Mouse (Mus musculus) retina, embryonic 14.5 days (tissue): ENCODE measurements around the gene Mgea5.

ENCODE experiments used
- DNase-seq: peaks from one replicate; pipeline ENCODE4 v3.0.0-alpha.2; 2015; ENCODE audit warnings: low spot score

The Mgea5 gene

DNA sequence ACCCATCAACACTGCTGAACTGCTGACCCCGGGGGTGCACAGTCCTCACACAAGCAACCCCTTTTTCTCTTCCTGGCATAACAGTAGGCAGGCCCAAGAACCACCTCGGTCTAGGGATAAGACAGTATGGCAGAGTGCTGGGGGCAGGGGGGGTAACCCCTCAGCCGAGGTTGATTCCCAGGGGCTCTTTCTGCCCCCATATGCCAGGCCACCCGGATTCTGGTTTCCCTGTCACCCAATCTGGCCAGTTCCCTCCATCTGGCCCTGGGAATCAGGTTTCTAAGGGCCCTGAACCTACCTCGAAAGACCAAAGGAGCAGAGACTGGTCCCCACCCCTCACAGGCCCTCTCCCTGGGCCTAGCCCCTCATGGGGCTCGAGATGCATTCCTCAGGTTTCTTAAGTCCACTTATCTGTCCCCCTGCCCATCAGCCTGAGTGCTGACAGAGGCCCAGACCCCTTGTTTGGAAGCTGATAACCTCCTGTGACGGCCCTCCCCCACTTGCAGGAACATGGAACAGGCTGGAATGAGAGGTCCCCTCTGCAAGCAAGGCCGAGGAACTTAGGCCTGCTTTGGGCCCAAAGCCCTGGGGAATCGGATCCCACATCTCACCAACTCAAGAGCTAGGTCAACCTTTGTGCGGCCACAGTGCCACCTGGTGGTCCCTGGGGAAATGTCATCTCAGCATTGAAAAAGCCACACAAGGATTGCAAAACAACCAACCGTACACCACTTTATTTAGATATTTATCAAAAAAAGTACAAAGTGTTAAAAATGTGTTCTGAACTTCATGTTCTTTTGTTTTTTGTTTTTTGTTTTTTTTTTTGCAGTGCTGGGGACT is 36.4 kb downstream of the Mgea5 start:
- DNase-seq, result peak; percentile 94

DNA sequence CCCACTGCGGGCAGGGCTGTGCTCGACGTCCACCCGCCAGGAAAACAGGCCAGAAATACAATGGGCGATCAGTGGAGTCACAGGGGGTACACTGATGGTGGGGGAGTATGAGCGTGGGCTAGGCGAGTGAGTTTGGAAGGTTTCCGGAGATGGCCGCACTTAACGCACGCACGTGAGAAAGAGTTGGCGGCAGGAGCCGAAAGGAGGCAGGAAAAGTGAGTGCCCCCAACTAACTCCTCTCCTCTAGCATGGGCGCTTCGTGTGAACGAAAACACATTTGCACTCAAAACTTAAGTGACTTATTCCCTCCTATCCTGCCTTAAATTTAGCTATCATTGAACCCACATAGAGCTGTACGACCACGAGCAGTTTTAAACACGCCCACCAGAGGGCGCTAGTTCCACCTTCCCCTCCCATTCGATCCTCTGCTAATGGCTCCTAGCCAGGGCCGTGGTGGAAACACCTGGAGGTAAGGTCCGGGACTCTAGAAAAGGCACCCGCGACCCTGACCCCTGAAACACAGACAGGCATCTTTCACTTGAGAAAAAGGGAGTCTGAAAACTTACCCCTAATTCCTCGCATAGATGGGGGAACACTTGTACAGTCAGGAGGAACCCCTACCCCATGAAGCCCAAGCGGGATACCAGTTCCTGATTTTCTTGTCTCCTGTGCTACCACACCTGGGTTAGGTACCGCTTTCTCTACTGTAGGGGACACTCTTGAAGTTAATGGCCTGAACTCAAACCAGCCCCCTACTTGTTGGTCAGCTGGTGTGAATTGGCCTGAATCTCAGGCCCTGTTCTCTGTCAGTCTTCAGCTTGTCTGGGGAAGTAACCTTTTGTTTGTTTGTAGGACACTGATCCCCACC is 37.2 kb downstream of the Mgea5 start:
- DNase-seq, result peak; percentile 86

DNA sequence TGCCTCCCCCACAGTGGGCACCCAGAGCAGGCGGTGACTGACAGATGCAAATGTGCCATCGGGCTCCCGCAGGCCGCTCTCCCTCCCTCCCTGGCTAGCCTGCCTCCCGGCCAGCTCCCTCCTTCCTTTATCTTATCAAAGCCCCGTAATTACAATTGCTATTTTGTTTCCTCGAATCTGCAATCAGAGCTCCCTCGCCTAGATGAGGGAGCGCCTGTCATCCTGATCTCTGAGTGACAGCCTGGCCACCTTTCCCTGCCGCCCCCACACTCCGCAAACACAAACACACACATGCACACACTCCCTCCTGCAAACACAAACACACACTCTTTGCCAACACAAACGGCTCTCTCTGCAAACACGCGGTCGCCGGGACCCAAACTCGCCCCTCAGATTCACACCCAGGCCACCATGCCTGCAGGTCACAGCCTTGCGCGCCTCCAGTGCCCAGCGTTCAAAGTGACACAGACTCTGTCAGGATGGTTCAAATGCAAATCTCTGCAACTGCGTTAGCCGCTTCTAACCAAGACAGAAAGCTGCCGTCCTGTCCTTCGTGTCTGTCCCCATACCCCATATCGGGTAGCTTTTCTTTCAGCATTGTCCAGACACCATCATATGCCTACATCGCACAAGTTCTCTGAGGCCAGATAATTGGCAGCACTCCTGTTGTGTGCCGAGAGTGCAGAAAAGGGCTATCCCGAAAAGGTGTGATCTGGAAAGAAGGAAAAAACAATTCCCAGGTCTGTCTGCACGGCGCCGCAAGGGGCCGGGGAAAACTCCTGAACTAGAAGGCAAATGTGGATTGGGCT is 38.1 kb downstream of the Mgea5 start:
- DNase-seq, result no peak

DNA sequence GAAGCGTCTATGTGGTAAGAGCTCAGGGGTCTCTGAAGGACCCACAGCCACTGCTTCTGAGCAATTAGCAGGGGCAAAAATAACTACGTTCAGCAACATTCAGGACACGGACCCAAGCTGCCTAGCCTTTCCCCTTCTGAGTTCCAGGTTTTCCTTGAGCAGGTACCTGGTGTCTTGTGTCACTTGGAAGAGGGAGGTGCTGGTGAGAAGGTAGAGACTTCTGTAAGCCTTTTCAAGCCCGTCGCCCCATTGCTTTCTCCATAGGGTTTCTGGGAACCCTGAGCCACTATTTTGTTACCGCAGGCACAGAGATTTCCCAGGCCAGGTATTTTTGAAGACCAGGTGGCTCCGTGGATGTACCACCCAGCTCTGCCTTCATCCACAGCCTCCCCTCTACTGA is 40.0 kb downstream of the Mgea5 start:
- DNase-seq, result no peak

DNA sequence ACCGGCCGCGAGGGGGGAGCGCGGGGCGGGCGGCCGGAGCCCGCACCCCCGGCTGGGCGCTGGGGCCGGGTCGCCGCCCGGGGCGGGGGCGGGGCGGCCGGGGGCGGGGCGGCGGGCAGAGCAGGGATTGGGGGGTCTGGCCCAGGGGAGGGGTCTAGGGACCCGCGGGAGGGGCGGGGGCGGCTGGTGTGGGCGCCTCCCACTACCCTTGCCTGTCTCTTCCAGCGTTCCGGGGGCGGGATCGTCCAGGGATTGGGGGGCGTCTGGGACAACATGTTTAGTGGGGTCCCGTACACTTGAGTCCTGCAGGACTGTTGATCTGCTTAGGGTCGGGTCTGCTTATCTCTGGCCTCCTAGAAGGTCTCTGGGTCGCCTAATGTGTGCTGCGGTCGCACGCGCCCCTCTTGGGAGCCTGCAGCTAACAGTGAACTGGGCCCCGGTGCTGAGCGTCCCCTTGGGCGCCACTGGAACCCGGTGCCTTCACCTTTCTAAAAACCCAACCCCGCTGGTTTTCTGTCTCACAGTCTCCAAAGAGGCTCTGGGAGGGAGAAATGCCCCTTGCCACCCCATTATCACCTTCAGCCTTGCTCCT is 40.6 kb downstream of the Mgea5 start:
- no peak for DNase-seq

DNA sequence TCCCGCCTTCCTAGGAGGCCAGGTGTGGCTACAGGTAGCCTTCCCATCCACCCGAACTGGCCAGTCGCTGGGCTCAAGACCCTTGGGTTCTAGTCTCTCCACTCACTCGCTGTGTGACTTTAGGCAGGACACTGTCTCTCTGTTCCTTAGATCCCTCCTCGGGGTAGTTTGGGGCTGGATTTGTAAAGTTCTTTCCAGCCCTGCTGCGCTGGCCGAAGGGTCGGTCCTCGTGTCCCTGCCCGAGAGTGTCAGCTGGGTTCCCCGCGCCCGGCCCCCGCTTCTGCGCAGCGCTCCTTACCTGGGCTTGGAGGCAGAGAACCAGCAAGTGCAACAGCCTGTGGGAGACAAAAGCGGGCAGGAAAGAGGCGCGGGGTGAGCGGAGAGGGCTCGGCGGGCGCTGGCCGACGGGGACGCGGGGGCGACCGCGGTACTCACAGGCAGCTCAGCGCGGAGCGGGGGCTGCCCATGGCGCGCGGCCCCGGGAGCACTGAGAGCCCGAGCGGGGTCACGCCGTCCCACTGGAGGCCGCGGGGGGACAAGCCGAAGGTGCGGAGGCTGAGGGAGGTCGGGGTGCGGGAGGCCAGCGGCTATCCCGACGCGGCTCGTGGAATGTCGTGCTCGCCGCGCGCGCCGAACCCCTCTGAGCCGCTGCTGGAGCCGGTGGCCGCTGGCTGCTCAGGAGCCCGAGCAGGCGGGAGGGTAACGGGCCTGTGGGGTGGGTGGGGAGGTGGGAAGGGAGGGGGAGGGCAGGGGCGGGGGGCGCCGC is 41.2 kb downstream of the Mgea5 start, which contains the start of gene Fgf8:
Gene Fgf8 (minus strand): TSS at position 698 of the 766 bp plus-strand sequence.
- no peak for DNase-seq

DNA sequence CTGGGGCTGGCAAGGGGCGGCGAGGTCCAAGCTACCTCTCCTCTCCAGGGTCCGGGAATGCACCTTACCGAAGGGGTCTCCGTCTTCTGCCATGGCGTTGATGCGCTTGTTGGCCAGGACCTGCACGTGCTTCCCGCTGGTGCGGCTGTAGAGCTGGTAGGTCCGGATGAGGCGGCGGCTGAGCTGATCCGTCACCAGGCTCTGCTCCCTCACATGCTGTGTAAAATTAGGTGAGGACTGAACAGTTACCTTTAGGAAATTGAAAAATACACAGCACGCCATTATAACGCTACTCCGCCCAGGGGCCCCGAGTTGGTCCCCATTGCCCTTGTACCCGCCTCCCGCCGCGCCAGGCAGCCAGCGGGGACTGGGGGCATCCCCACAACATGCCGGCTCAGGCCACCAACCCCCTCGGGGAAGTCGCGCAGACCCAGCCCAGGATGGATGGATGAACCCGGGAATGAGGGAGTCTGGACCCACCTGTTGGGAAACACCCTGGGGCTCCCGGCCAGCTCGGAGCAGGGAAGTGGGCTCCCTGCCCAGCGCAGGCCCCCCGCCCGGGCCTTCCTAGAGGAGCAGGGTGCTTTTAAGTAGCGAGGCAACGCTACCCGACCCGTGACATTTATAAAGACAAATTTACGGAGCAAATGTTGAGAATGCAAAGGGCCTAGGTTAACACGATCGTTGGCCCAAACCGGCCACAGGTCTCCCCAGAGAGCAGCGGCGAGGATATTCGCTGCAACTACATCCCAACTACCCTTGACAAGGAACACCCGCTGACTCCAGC is 42.0 kb downstream of the Mgea5 start:
- DNase-seq, result no peak

DNA sequence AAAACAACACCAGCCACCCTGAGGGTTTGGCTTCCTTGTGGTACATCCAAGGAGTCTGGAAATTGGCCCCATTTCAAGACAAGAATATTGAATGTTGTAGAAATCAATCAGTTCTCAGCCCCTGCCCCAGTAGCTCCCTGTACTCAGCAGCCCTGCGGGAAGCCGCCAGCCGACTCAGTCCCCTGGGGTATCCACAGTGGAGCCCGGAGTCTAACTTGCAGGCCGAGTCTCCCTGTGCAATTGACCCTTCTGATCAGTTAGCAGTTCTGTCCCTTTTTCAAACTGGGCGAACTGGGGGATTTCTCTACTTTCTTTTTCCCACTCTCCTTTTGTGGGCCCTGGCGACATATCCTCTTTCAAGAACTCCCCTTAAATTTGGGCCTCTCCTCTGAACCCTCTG is 42.8 kb downstream of the Mgea5 start:
- no peak for DNase-seq

DNA sequence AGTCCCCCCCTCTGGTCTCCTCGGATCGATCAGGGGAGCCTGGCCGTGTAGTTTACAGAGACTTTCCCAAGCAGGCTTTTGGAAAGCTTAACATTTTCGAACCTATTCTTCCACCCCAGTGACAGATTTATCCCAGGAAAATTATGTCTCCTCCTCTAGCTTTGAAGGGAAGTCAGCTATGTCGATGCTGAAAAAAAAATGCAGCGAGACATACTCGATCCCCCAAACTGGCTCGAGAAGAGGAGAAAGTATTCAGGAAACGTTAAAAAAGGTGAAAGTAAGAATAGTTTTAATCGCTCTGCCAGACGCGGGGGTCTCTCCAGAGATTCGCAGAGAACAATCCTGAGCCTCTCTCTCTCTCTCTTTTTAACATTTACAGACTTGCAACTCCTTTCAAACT is 43.4 kb downstream of the Mgea5 start:
- DNase-seq, result no peak

DNA sequence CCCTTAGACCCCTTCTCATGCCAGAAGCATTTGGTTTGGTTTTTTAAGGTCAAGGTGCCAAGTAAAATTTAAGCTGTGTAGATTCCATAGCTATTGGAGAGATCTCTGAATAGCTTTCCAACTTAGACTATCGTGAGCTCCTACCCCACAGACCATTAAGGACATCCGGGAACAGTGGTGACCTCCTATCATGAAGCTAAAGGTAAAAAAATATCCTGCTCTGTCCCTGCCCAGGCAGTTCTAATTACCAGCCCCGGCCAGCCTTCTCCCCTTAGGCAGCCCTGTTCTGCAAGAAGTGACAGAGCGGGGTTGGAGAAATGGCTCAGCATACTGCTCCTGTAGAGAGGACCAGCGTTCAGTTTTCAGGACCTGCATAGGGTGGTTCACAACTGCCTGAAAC is 45.1 kb downstream of the Mgea5 start:
- no peak for DNase-seq

DNA sequence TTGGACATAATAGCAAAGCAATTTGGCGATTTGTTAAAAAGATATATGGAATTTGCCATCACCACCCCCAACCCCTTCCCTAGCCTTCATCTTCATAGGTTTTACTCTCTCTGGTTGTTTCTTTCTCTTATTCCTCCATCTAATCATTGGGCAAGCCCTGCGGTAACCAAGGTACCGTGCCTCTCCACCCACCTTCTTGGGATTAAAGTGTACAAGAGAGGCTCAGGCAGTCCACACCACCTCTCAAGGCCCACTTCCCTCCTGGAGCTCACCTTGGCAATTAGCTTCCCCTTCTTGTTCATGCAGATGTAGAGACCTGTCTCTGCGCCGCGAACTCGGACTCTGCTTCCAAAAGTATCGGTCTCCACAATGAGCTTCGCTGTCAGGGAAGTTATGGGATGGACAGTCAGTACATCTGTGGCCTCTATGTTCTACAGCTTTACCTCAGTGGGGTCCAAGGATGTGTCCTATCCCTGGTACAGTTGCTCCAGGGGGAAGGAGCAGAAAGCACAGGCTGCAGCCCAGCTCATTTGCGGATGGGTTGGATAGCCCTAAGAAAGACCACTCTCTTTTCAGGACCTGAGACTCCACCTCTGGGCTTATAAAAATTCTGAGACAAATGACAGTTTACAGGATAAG is 45.7 kb downstream of the Mgea5 start:
- DNase-seq, result no peak

DNA sequence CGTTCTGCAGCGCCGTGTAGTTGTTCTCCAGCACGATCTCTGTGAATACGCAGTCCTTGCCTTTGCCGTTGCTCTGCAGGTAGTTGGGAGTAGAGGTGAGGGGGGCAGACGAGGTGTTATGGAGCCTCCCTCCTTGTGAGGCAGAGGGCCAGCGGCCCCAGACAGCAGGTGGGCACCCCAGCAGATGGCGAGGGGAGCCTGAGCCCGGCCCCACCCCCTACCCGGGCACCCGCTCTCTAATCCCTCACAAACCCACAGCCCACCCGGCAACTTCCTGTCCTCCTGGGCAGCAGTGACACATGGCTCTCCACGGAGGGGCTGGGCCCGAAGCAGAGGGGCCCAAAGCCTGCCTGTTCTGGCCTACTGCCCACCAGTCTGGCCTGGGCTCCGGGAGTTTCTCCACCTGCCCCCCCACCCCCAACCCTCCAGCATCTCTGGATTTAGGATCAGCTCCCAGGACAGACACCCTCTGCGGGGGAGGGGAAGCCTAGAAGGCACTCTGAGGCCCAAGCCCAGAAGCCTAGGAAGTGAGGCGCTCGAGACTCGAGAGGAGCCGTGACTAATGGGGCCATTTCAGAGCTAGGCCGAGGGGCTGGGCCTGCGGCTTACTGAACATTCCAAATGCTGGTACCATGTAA is 46.3 kb downstream of the Mgea5 start:
- no peak for DNase-seq

DNA sequence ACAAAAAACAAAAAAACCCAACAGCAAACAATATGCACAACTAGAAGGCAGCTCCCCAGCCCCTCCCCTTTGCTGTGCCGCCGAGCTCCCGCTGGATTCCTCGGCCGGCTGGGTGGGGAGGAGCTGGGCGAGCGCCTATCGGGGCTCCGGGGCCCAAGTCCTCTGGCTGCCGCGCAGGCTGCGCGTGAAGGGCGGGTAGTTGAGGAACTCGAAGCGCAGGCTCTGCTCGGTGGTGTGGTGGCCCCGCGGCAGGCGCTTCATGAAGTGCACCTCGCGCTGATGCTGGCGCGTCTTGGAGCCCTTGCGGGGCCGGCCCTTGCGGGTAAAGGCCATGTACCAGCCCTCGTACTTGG is 46.8 kb downstream of the Mgea5 start:
- peak; percentile 66 for DNase-seq

DNA sequence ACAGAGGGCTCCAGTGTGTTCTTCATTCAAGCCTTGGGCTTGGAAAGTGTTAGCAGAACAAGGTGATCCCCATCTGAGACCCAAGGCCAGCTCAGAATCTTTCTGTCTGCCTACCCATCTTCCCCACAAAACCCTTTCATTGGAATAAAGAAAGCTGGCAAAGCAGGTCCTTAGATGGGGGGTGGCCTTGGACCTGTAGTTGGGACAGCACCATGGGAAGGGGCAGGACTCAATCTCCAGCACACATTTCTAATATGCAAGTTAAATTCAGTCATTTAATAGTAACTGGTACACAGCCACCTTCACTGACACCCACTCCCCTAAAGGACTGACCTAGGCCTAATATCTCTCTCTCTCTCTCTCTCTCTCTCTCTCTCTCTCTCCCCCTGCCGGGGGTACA is 47.4 kb downstream of the Mgea5 start:
- no peak for DNase-seq

DNA sequence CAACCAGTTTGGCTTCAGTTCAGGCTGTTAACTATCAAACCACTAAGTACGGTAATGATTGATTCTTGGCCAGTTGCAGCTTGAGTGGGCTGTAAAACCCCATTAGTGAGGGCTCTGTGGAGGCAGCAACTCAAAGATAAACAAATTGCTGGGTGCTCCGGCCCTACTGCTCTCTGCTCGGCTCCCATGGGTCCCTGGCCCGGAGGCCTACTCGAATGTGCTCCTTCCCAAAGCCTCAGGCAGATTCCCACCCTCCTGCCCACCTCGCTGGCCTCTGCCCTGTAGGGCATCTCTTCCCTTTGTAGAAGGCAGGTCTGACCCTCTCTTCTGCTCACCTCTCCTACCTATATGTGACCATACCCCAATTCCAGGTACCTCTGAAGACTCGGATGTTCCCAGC is 48.9 kb downstream of the Mgea5 start:
- DNase-seq, result no peak

DNA sequence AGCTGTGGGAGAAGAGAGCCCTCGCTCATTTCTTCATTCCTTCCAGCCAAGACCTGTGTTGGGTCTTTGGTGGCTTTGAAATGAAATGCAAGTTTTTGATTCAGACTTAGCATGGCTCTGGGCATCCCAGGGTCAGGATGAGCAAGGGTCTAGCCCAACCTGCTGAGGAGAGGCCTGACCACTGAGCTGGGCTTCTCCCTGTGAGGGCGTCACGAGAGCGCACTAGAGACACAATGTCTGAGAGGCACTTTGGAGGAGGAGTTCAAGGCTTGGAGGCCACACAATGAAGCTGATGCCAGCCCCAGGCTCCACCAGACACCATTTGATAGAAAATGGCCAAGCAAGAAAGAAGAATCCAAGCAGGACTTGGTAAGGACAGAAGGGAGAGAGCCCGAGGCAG is 49.4 kb downstream of the Mgea5 start:
- no peak for DNase-seq

DNA sequence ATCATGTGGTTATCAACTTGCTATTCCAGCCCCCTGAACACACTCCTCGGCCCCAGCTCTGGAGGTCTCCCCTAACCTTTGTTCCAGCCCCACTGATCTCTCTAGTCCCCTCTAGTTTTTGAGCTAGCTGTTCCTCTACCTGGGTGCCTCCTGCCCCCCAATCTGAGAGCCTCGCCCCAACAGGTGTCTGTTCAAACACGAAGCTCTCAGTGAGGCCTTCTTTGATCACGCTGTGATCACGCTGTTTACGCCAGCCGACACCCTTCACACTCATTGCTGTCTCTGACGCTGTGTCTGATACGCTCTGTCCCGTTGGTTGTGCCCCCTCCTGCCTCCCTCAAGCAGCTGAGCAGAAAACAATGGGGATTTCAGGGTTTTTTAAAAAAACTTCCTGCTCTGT is 50.1 kb downstream of the Mgea5 start:
- DNase-seq, result no peak

DNA sequence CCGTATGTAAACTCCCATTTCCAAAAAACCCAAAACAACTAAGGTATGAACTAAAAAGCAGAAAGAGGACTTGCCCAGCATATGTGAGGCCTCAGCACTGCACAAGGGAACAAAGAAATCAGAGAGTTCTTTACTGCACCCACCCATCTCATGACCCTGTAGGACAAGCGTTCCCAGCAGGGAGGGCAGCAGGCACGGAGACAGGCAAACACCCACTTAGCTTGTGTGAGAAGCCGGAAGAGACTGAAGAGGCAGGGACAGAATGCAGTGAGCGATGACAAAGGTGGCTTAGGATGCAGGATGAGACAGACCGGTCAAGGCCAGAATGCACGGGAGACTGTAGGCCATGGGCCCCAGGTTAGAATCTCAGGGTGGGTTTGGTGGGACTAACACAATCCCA is 52.0 kb downstream of the Mgea5 start:
- no peak for DNase-seq

DNA sequence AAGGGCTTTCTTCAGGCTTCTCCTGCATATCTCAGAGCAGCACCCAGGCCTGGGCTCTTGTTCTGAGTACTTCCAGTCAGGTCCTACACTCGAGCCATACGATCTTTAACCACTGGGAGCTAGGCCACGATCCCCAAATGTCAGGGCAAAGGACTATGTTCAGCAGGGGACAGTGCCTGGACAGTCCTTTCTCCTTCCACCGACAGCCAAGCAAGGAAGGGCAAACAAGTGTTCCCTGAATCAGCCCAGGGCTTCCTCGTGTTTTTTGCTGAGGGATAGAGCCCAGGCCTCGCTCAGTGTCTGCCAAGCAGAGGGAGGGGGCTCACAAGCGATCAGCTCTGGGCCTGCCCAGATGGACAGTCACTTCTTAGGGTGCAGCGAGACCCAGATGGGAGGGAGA is 53.6 kb downstream of the Mgea5 start:
- no peak for DNase-seq

DNA sequence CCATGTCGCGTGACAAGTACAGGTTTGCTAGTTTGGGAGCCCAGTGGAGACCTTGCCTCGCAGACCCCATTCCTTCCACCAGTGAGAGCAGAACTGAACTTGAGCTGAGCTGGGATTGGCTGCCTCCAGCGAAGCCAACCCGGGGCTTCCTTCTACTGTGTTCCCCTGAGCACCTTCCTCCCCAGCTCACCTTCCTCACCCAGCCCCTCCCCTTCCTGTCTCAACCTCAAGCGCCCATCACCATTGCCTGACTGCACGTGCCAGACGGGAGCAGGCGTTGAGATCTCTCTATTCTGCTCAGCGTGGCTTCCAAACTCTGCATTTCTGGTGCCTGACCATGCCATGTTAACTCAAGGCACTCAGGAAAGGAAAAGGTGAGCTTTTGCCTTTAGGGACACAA is 56.4 kb downstream of the Mgea5 start:
- no peak for DNase-seq
